Mouse (Mus musculus) hindbrain, embryonic 10.5 days (tissue): Measurements from ENCODE around the gene C130074G19Rik. TPM values are rescaled to one million over a fixed set of nuclear protein-coding genes. Genes with fewer than 3 reads are reported as not detected.

Experiments
- DNase-seq: peaks from one replicate; pipeline ENCODE4 v3.0.0-alpha.2; 2017; ENCODE audit warnings: low spot score
- H3K27ac ChIP-seq: fragments of 300-500 bp; sonication (generic); 2 replicates; pipeline ENCODE4 v1.5.1; 2016; ENCODE audit warnings: mild to moderate bottlenecking, moderate library complexity
- H3K27me3 ChIP-seq: fragments of 300-500 bp; sonication (generic); 2 replicates; pipeline ENCODE4 v1.6.1; 2016; ENCODE audit warnings: mild to moderate bottlenecking; ENCODE audit not compliant: poor library complexity, insufficient read depth, severe bottlenecking
- H3K36me3 ChIP-seq: fragments of 300-500 bp; sonication (generic); 2 replicates; pipeline ENCODE4 v1.6.1; 2016; ENCODE audit warnings: mild to moderate bottlenecking, moderate library complexity
- H3K4me1 ChIP-seq: fragments of 300-500 bp; sonication (generic); replicated peaks from 2 replicates; pipeline ENCODE4 v1.6.1; 2016; ENCODE audit warnings: mild to moderate bottlenecking
- H3K4me3 ChIP-seq: fragments of 300-500 bp; sonication (generic); 2 replicates; pipeline ENCODE4 v1.5.1; 2016; ENCODE audit warnings: mild to moderate bottlenecking, moderate library complexity
- H3K9me3 ChIP-seq: fragments of 300-500 bp; sonication (generic); 2 replicates; pipeline ENCODE4 v1.6.1; 2016; ENCODE audit warnings: mild to moderate bottlenecking, moderate library complexity
- WGBS: fragments of 180-500 bp; shearing (Covaris S2); methylation state at CpG from one replicate; pipeline ENCODE4 v1.1.7; 2016; 5-methylcytosine and 5-hydroxymethylcytosine counted together
- polyA plus RNA-seq: library from polyadenylated mRNA; unstranded; fragments of >200 nt; fragmentation: Nextera tagmentation; extraction: Ambion mirVana; gene quantifications from 2 replicates; pipeline ENCODE4 v1.2.1, GENCODE M21; 2016

The C130074G19Rik gene
- 0.64 and 0.72 TPM in 2 replicates for polyA plus RNA-seq

DNA sequence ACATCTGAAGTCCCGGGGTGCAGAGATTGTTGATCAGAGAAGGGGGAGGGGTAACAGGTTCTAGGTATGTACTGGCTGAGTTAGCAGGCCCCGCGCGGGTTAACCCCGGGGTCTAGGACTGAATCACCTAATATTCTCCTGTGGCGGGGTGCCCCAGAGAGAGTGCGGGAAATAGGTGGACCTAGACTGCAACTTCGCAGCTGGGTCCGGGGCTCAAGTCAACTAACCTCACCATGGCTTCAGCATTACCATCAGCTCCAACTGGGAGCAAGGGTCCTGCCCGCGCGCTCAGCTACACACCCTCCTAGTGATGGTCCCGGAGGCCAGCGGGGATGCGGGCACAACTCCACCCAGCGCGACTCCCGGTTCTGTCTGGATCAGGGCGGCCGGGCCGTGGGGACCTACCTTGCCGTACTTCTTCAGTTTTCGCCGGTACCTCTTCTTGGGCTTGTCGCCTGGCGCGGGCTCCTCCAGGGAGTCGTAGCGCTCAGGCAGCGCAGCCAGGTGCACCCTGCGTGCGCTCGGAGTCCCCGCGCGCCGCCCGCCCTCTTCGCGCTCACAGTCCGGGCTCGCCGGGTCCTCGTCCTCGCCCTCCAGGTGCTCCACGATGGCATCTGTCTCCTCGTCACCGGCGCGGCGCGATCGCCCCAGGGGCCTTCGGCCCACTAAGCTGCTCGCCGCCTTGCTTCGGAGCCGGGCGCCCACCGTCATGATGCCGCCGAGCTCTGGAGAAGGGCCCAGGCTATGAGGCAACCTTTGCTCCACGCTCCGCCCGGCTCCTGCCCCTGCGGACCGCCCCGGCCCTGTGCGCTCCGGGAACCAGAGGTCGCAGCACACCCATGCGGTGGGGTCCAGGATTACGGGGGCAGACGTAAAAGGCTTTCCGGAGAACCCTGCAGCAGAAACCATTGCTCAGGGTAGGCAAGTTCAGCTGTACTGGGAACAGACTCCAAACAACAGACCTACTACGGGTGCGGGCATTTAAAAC, at the start of gene C130074G19Rik:
Gene C130074G19Rik, minus strand, starts transcription at position 938 of the 988 bp plus-strand sequence.
- Histone ChIP-seq H3K27ac (peak within 1 kb of the TSS; percentile 59), H3K9me3 (no peaks in the 10 kb centered on the region), H3K4me3 (peak within 1 kb of the TSS; percentile 62), H3K27me3 (peaks cover 61% of the 10 kb centered on the region), H3K4me1 (peaks cover 19% of the 10 kb centered on the region), H3K36me3 (no peaks in the 10 kb centered on the region)
- DNase-seq, result peak; percentile 62
- WGBS, result 3% methylated on average over 77 of the region's 77 CpGs

DNA sequence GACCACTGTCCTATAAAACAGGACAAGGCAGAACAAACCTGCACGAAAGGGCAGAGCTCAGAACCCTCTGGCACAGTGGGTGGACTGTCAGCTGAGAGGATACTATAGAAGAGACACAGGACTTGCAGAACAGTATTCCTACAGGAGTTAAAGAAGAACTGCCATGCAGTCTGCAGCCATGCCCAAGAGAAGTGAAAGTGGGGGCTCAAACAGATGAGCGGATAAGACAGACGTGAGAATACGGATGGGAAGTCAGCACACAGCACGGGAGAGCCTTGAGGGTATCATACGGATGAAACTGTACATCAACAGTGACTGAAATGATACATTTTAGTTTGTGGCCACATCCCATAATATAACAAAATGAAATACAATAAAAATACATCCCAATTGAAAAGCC, 48.1 kb upstream of the C130074G19Rik start:
- H3K27ac ChIP-seq, result no peak overlapping the region
- no peak for DNase-seq
- H3K27me3 ChIP-seq, result no peaks in the 10 kb centered on the region
- no peak overlapping the region for H3K4me3 ChIP-seq
- H3K4me1 ChIP-seq, result no peaks in the 10 kb centered on the region
- no peaks in the 10 kb centered on the region for H3K9me3 ChIP-seq
- H3K36me3 ChIP-seq, result peaks cover 22% of the 10 kb centered on the region
- WGBS, result 90% methylated on average over 6 of the region's 6 CpGs

DNA sequence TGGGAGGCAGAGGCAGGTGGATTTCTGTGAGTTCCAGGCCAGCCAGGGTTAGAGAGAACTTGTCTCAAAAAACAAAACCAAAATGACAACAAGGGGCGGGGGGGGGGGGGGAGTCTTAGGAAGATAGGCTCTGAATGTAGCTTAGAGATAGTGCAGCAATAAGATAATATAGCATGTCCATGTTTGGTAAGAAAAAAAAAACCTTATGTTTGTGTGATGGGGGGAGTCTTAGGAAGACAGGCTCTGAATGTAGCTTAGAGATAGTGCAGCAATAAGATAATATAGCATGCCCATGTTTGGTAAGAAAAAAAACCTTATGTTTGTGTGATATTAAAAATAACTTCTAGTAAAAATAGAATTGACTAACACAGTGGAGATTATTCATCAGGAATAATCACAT, 45.4 kb upstream of the C130074G19Rik start:
- Histone ChIP-seq H3K27me3 (no peaks in the 10 kb centered on the region), H3K27ac (no peak overlapping the region), H3K4me1 (no peaks in the 10 kb centered on the region), H3K4me3 (no peak overlapping the region), H3K9me3 (no peaks in the 10 kb centered on the region), H3K36me3 (peaks cover 14% of the 10 kb centered on the region)
- no peak for DNase-seq
- 70% methylated on average over 1 of the region's 1 CpGs for WGBS

- Histone ChIP-seq H3K27ac (no peak overlapping the region), H3K4me3 (no peak overlapping the region), H3K4me1 (no peaks in the 10 kb centered on the region), H3K36me3 (peaks cover 19% of the 10 kb centered on the region), H3K27me3 (no peaks in the 10 kb centered on the region), H3K9me3 (no peaks in the 10 kb centered on the region)
- DNase-seq, result no peak
- 87% methylated on average over 1 of the region's 1 CpGs for WGBS
These were observed 44.9 kb upstream of the C130074G19Rik start for GRCm38 (mm10) chr1:184927911-184928310.

GRCm38 (mm10) chr1:184922824-184923223, 39.8 kb upstream of the C130074G19Rik start:
- Histone ChIP-seq H3K27ac (no peak overlapping the region), H3K36me3 (peaks cover 47% of the 10 kb centered on the region), H3K27me3 (no peaks in the 10 kb centered on the region), H3K4me1 (0 out of 2 replicates have a peak, but pooled peaks cover 2% of the 10 kb centered on the region), H3K9me3 (no peaks in the 10 kb centered on the region), H3K4me3 (no peak overlapping the region)
- 90% methylated on average over 13 of the region's 13 CpGs for WGBS
- DNase-seq, result no peak

DNA sequence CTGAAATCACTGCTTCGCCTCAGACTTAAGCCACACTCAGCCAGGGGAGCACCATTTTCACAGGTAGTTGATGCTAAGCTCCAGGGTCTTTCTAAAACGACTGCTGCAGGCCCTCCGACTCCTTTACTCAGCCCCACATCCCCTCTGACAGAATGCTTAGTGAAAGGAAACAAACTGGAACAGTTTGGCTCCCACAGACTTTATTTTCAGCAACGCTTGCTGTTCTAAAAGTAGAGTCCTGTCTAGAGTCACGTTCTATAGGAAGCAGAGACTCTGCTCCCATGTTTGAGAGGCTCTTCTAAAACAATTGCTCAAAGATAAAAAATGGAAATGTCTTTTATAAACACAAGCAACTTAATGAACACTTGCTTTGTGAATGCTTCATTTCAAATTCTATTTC, 37.0 kb upstream of the C130074G19Rik start:
- peaks cover 46% of the 10 kb centered on the region for H3K36me3 ChIP-seq

DNA sequence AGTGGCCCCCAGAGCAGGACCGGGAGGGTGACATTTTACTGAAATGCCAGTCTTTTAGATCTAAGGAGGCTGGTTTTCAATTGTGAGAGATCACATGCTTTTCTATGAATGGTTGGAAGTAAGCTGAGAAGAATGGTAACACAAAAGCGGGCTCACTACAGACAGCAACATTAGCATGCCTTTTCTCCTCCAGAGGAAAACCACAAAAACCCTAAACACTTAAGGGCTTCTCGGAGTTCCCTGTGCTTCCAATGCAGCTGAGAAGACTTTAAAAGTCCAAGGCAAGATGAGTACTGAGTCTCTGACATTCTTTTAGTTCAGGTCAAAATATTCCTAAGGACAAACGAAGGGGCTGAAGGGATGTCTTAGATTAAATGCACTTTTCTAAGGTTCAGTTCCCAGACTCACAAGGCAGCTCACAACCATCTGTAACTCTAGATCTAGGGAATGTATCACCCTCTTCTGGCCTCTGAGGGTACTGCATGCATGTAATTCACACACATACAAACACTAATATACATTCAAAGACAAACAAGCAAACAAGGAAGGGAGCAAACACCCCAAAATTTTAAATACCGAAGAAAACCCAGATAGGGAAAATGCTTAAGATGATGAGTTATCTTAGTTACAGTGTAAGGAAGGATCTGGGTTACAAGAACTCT, 35.3 kb upstream of the C130074G19Rik start:
- Histone ChIP-seq H3K4me1 (0 out of 2 replicates have a peak, but pooled peaks cover 2% of the 10 kb centered on the region), H3K27me3 (no peaks in the 10 kb centered on the region), H3K36me3 (peaks cover 54% of the 10 kb centered on the region), H3K27ac (no peak overlapping the region), H3K9me3 (no peaks in the 10 kb centered on the region), H3K4me3 (no peak overlapping the region)
- no peak for DNase-seq
- WGBS, result 74% methylated on average over 5 of the region's 5 CpGs

More for the DNA sequence above, 37.0 kb upstream of the C130074G19Rik start:
- DNase-seq, result no peak
- no peaks in the 10 kb centered on the region for H3K9me3 ChIP-seq
- H3K27ac ChIP-seq, result no peak overlapping the region
- no peaks in the 10 kb centered on the region for H3K27me3 ChIP-seq
- H3K4me1 ChIP-seq, result 0 out of 2 replicates have a peak, but pooled peaks cover 2% of the 10 kb centered on the region
- no peak overlapping the region for H3K4me3 ChIP-seq
- 90% methylated on average over 5 of the region's 5 CpGs for WGBS

DNA sequence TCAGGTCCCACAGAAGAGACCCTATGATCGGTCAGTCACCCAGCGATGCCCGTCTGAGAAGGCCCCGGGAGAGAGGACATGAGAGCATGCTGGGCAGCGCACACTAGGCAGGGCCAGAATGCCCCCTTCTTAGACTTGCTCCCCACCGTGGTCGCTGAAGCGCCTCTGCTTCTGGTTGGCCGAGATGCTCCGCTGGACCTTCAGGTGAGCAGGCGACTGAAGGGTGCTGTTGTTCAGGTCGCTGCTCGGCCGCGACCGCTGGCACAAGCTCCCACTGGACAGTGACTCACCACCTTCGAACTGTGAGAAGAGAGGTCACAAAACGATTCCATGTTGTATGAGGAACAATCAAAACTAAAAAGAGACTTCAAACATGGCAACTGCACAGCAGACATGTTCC, 29.3 kb upstream of the C130074G19Rik start:
- no peaks in the 10 kb centered on the region for H3K9me3 ChIP-seq
- H3K27ac ChIP-seq, result no peak overlapping the region
- H3K4me1 ChIP-seq, result no peaks in the 10 kb centered on the region
- no peak overlapping the region for H3K4me3 ChIP-seq
- no peak for DNase-seq
- WGBS, result 92% methylated on average over 18 of the region's 18 CpGs
- no peaks in the 10 kb centered on the region for H3K27me3 ChIP-seq
- peaks cover 73% of the 10 kb centered on the region for H3K36me3 ChIP-seq

- Histone ChIP-seq H3K4me1 (no peaks in the 10 kb centered on the region), H3K4me3 (no peak overlapping the region), H3K27me3 (no peaks in the 10 kb centered on the region), H3K27ac (no peak overlapping the region), H3K36me3 (peaks cover 78% of the 10 kb centered on the region), H3K9me3 (no peaks in the 10 kb centered on the region)
- no peak for DNase-seq
- 81% methylated on average over 6 of the region's 6 CpGs for WGBS
These were observed 28.8 kb upstream of the C130074G19Rik start for GRCm38 (mm10) chr1:184911861-184912260.

GRCm38 (mm10) chr1:184908558-184908957, 25.5 kb upstream of the C130074G19Rik start:
- Histone ChIP-seq H3K27me3 (no peaks in the 10 kb centered on the region), H3K9me3 (no peaks in the 10 kb centered on the region), H3K27ac (no peak overlapping the region), H3K36me3 (peaks cover 82% of the 10 kb centered on the region), H3K4me3 (no peak overlapping the region), H3K4me1 (peaks cover 18% of the 10 kb centered on the region)
- 79% methylated on average over 9 of the region's 9 CpGs for WGBS
- DNase-seq, result no peak

- no peak for DNase-seq
- Histone ChIP-seq H3K4me1 (peaks cover 29% of the 10 kb centered on the region), H3K4me3 (no peak overlapping the region), H3K9me3 (no peaks in the 10 kb centered on the region), H3K27me3 (no peaks in the 10 kb centered on the region), H3K27ac (no peak overlapping the region), H3K36me3 (peaks cover 69% of the 10 kb centered on the region)
- WGBS, result 87% methylated on average over 12 of the region's 12 CpGs
These were observed 23.1 kb upstream of the C130074G19Rik start for GRCm38 (mm10) chr1:184905904-184906745.

DNA sequence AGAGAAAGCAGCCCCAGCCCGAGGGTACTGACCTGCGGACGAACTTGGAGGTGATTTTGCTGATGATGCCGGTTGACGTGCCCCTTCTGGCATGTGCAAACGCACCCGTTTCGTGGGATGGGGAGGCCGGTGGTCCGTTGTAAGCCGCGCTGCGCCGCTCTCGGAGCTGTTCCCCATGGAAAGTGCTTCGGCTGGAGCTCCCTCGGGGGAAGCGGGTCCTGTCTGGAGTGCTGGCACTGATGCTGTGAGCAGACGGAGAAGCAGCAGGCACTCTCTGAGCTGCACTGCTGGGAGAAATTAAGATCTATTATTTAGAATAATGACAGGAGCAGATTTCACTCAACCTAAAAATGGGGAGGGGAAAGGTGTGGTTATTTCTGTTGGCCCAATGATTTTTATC, 22.4 kb upstream of the C130074G19Rik start:
- DNase-seq, result no peak
- 81% methylated on average over 19 of the region's 19 CpGs for WGBS
- H3K9me3 ChIP-seq, result no peaks in the 10 kb centered on the region
- peaks cover 29% of the 10 kb centered on the region for H3K4me1 ChIP-seq
- peak overlapping the region; percentile 12; the same call in 1 of the 2 replicates for H3K27ac ChIP-seq
- H3K4me3 ChIP-seq, result no peak overlapping the region
- H3K27me3 ChIP-seq, result no peaks in the 10 kb centered on the region
- peaks cover 66% of the 10 kb centered on the region for H3K36me3 ChIP-seq
